Mouse (Mus musculus): ENCODE data around the gene Gnptg. TPM values are rescaled to one million over a fixed set of nuclear protein-coding genes. Genes with fewer than 3 reads are reported as not detected.

Gene Gnptg
- polyA plus RNA-seq, 1 experiment from 2014 or later = 74.5 TPM

DNA sequence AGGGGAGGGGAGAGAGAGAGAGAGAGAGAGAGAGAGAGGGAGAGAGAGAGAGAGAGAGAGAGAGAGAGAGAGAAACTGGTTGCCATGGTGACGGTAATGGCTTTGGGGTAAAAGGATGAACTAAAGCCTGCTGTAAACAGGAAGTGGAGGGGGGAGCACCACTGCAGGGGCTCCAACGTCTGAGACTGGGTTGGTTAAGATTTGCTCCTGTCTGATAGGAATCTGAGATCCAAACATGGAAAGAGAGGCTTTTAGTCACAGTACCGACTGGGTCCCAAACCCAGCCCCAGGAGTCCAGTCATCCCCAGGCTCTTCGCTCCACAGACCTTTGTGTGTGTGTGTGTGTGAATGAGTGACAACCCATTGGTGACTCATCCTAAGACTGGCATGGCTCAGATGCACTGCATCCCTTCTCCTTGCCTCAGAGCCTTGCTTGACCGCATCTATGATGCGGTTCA lies 17.9 kb upstream of the Gnptg start:
- ATAC-seq = peak; percentile 20; the same call in 1 of the 2 replicates
- Histone ChIP-seq H3K27ac (ENCODE audit: low read length) (no peak overlapping the region), H3K36me3 (ENCODE audit: insufficient read depth, low read length) (peaks cover 5% of the 10 kb centered on the region), H3K4me1 (ENCODE audit: insufficient read depth, low read depth, low read length) (peaks cover 7% of the 10 kb centered on the region; the same call in 1 of the 2 replicates), H3K4me3 (ENCODE audit: low read depth, low read length) (no peak overlapping the region), H3K27me3 (replicated peaks; ENCODE audit: insufficient read depth, low read length) (peaks cover 5% of the 10 kb centered on the region; the same call in 1 of the 2 replicates), H3K9me3 (ENCODE audit: low read length) (no peaks in the 10 kb centered on the region), H3K4me2 (replicated peaks; ENCODE audit: low read depth, low read length) (no peak overlapping the region), H3K9ac (replicated peaks; ENCODE audit: low read depth) (no peak overlapping the region)
- DNase-seq (ENCODE audit: low spot score) = peak; percentile 36
- WGBS = 49% methylated on average over 6 of the region's 6 CpGs
- TF ChIP-seq EP300 (IDR thresholded peaks at IDR 0.05) = no peak
- no peak for TF ChIP-seq CTCF (IDR thresholded peaks at IDR 0.05)

DNA sequence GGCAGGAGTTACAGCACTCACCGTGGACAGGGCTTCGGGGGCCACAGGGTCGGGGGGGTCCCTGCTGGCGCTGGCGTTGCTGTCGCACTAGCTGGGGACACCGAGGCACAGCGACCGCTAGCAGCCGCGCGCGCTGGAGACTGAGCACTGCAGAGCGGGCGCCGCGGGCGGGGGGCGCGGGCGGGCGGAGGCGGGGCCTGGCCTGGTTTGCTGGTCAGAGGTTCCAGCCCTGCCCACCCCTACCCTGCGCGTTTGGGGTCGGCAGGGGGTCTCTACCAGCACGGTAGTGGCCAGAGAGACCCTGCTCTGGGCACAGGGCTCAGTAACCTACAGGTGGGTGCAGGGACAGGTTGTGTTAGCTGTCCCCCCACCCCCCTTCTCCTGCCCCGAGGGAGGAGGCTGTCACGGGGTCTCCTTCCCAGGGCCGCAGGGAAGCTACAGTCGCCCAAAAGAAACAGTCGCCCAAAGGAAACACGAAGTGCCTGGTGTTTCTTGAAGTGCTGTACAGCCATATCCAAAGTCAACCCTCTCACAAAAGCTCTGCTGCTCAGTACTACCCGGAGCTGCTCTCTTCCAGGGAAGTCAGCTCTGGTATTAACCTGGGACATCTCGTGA lies 16.3 kb upstream of the Gnptg start, which contains the start of gene Baiap3:
Gene Baiap3 (minus strand): TSS at position 225 of the 615 bp plus-strand sequence.
- peaks cover 5% of the 10 kb centered on the region; the same call in 1 of the 2 replicates for H3K27me3 ChIP-seq (replicated peaks; ENCODE audit: insufficient read depth, low read length)

DNA sequence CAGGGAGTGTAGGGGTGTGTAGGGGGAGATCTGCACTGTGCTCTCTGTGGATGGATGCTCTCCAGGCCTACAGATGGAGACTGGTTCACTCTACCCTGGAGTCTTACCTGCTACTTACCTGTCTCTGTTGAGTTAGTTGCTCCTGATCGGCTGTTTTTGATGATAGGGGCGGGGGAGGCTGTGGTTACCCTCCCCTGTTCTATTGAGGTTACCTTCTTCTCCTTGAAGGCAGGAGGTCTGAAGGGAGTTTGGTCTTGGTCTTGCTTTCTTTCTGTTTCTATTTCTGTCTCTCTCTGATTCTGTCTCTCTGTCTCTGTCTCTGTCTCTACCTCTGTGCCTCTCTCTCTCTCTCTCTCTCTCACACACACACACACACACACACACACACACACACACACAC lies 15.2 kb upstream of the Gnptg start:
- Histone ChIP-seq H3K9me3 (ENCODE audit: low read length) (no peaks in the 10 kb centered on the region), H3K4me1 (ENCODE audit: insufficient read depth, low read depth, low read length) (peaks cover 7% of the 10 kb centered on the region; the same call in 1 of the 2 replicates), H3K27me3 (replicated peaks; ENCODE audit: insufficient read depth, low read length) (peaks cover 5% of the 10 kb centered on the region; the same call in 1 of the 2 replicates), H3K36me3 (ENCODE audit: insufficient read depth, low read length) (no peaks in the 10 kb centered on the region), H3K4me2 (replicated peaks; ENCODE audit: low read depth, low read length) (no peak overlapping the region), H3K27ac (ENCODE audit: low read length) (no peak overlapping the region), H3K4me3 (ENCODE audit: low read depth, low read length) (no peak overlapping the region), H3K9ac (replicated peaks; ENCODE audit: low read depth) (no peak overlapping the region)
- DNase-seq (ENCODE audit: low spot score) (no peak), ATAC-seq (no peak)
- WGBS = 55% methylated on average over 2 of the region's 2 CpGs
- TF ChIP-seq CTCF (IDR thresholded peaks at IDR 0.05) (no peak), EP300 (IDR thresholded peaks at IDR 0.05) (no peak)

More for the DNA sequence above, 16.3 kb upstream of the Gnptg start, which contains the start of gene Baiap3:
- ATAC-seq (peak; percentile 49), DNase-seq (ENCODE audit: low spot score) (peak; percentile 27)
- Histone ChIP-seq H3K4me3 (ENCODE audit: low read depth, low read length) (peak within 1 kb of the TSS; percentile 32), H3K4me2 (replicated peaks; ENCODE audit: low read depth, low read length) (peak within 1 kb of the TSS; percentile 56), H3K9me3 (ENCODE audit: low read length) (no peaks in the 10 kb centered on the region), H3K4me1 (ENCODE audit: insufficient read depth, low read depth, low read length) (peaks cover 7% of the 10 kb centered on the region; the same call in 1 of the 2 replicates), H3K27ac (ENCODE audit: low read length) (no peak within 1 kb of the TSS), H3K36me3 (ENCODE audit: insufficient read depth, low read length) (no peaks in the 10 kb centered on the region), H3K9ac (replicated peaks; ENCODE audit: low read depth) (peak within 1 kb of the TSS; percentile 8; the same call in 1 of the 2 replicates)
- WGBS = 4% methylated on average over 31 of the region's 35 CpGs
- TF ChIP-seq EP300 (IDR thresholded peaks at IDR 0.05) (no peak), CTCF (IDR thresholded peaks at IDR 0.05) (no peak)

DNA sequence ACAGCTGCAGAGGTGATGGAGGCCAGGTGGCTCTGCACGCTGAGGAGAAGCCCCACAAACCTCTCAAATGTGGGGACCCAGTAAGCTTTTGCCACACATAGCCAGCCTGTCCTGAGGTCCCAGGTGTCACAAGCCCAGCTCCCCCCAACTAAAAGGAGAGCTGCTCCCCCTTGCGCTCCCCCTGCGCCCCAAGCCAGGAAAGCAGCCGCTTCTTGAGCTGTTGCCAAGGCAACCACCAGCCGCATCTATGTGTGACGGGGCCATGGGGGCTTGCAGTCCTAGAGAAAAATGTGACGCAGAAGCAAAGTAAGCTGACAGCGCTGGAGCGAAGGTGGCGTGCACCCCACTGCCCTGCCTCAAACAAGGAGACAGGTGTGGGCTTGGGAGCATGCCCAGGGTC lies 13.8 kb upstream of the Gnptg start:
- ATAC-seq = no peak
- DNase-seq (ENCODE audit: low spot score) = no peak
- TF ChIP-seq CTCF (IDR thresholded peaks at IDR 0.05) (no peak), EP300 (IDR thresholded peaks at IDR 0.05) (no peak)
- Histone ChIP-seq H3K4me1 (ENCODE audit: insufficient read depth, low read depth, low read length) (peaks cover 7% of the 10 kb centered on the region; the same call in 1 of the 2 replicates), H3K4me3 (ENCODE audit: low read depth, low read length) (no peak overlapping the region), H3K36me3 (ENCODE audit: insufficient read depth, low read length) (no peaks in the 10 kb centered on the region), H3K9me3 (ENCODE audit: low read length) (no peaks in the 10 kb centered on the region), H3K9ac (replicated peaks; ENCODE audit: low read depth) (no peak overlapping the region), H3K27me3 (replicated peaks; ENCODE audit: insufficient read depth, low read length) (peaks cover 5% of the 10 kb centered on the region; the same call in 1 of the 2 replicates), H3K27ac (ENCODE audit: low read length) (no peak overlapping the region), H3K4me2 (replicated peaks; ENCODE audit: low read depth, low read length) (no peak overlapping the region)
- WGBS = 24% methylated on average over 10 of the region's 10 CpGs

DNA sequence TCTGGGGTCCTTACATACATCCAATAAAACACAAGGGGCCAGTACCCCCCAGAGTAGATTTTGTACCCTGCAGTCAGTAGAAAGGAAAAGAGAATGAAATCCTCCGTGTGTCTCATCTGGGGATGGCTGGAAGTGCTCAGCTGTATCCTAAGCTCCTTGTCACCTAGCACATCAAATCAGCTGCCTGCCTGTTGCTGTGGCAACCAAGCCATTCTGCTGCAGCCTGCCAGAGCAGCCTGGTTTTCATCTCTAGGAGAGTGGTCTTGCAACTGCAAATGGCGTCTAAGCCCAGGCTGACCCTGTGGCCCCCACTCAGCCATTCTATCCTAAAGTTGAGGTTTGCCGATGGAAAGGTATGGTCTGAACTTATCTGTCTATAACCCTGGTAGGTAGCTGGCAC lies 12.7 kb upstream of the Gnptg start:
- Histone ChIP-seq H3K36me3 (ENCODE audit: insufficient read depth, low read length) (no peaks in the 10 kb centered on the region), H3K9me3 (ENCODE audit: low read length) (no peaks in the 10 kb centered on the region), H3K4me2 (replicated peaks; ENCODE audit: low read depth, low read length) (no peak overlapping the region), H3K9ac (replicated peaks; ENCODE audit: low read depth) (no peak overlapping the region), H3K4me3 (ENCODE audit: low read depth, low read length) (no peak overlapping the region), H3K27me3 (replicated peaks; ENCODE audit: insufficient read depth, low read length) (peaks cover 5% of the 10 kb centered on the region; the same call in 1 of the 2 replicates), H3K27ac (ENCODE audit: low read length) (no peak overlapping the region), H3K4me1 (ENCODE audit: insufficient read depth, low read depth, low read length) (peaks cover 7% of the 10 kb centered on the region; the same call in 1 of the 2 replicates)
- ATAC-seq (no peak), DNase-seq (ENCODE audit: low spot score) (no peak)
- WGBS = 35% methylated on average over 3 of the region's 3 CpGs
- no peak for TF ChIP-seq EP300 (IDR thresholded peaks at IDR 0.05)
- TF ChIP-seq CTCF (IDR thresholded peaks at IDR 0.05) = no peak

DNA sequence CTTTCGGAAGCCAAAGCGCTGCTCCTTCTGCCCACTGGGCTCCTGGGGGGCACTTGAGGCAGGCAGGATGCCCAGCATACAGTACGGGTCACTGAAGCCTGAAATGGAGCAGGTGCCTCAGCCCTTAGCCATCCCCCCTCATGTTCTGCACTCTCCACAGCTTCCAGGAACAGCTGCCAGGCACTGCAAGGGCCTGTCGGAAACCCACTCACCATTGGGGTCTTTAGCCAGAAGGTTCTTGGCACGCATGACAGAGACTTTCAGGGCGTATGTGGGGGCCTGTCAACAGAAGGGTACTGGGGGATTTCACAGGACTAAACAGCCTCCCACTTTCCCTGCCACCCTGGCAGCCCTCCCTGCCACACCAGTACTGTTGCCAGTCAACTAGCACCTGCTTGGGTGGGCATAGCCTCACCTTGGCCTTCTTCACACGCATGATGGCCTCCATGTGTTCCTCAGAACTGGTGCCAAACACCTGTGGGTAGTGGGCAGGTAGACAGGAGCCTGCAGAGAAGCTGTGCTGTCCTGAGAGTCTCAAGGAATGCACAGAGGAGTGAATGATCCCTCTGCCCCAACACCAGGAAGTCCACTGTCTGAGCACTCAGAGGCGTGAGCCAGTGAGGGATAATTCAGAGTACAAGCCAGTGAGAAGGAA lies 10.4 kb upstream of the Gnptg start:
- Histone ChIP-seq H3K4me1 (ENCODE audit: insufficient read depth, low read depth, low read length) (no peaks in the 10 kb centered on the region), H3K9ac (replicated peaks; ENCODE audit: low read depth) (no peak overlapping the region), H3K4me2 (replicated peaks; ENCODE audit: low read depth, low read length) (no peak overlapping the region), H3K27me3 (replicated peaks; ENCODE audit: insufficient read depth, low read length) (peaks cover 5% of the 10 kb centered on the region; the same call in 1 of the 2 replicates), H3K9me3 (ENCODE audit: low read length) (no peaks in the 10 kb centered on the region), H3K36me3 (ENCODE audit: insufficient read depth, low read length) (no peaks in the 10 kb centered on the region), H3K27ac (ENCODE audit: low read length) (no peak overlapping the region), H3K4me3 (ENCODE audit: low read depth, low read length) (no peak overlapping the region)
- DNase-seq (ENCODE audit: low spot score) = no peak
- 64% methylated on average over 8 of the region's 8 CpGs for whole genome bisulfite sequencing
- TF ChIP-seq CTCF (IDR thresholded peaks at IDR 0.05) (no peak), EP300 (IDR thresholded peaks at IDR 0.05) (no peak)
- ATAC-seq = no peak
